Mouse (Mus musculus): ENCODE measurements around the gene Prm1.

The Prm1 gene

DNA sequence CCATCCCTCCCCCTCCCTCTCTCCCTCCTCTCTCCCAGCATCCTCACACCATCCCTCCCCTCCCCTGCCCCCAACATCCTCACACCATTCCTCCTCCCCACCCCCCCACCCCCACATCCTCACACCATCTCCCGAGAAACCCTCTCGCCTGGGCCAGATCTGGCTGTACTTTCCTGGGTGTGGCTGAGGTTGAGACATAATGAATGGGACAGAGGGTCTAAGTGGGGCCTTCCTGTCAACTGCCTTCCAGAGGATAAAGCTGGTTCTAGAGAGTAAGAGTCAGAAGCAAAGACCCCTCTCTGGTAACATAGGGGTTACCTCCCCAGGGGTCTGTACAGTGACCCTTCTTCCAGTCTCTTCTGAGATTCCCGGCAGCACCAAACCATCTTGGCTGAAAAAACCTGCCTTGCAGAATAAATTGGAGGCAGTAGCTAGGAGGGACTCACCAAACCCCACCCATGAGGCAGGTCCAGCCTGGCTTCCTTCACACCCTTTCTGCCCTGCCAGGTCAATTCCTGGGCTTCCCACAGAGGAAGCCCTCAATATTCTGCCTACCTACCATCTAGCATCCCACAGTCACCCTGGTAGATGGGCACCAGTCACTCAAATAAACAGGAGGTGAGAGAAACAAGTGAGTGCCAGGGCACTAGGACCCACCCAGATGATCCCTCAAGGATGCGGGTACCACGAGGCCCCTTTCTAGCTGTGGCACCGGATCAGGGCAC lies 41.9 kb downstream of the Prm1 start:
- in situ Hi-C loops (cut with MboI; ENCODE audit: unreplicated experiment in 2 of 2) = no loop called here

DNA sequence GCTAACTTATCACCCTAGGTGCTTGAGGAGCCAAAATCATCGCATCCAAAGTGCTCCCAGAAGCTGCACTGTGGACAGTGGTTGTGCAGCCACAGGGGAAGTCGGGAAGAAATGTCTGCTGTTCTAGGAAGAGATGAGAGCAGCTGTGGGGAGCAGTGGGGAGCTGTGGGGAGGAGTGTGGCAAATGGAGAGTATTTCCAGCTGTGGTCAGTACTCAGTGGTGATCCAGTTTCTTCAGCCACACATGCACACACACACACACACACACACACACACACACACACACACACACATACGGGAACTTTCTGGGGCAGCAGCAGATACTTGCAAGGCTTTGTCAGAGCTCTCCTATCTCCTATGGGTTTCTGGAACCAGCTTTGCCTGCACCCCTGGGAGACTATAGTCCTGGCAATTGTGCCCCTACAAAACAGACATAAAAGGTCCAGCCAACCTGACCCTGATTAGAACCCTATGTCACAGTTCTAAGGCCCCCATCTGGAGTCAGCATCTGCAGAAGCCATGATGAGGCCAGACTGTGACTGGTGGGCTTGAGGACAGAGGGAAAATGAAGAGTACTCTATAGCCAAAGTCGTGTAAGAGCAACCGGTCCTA lies 43.0 kb downstream of the Prm1 start:
- in situ Hi-C loops (cut with MboI; ENCODE audit: unreplicated experiment in 2 of 2) = no loop called here

DNA sequence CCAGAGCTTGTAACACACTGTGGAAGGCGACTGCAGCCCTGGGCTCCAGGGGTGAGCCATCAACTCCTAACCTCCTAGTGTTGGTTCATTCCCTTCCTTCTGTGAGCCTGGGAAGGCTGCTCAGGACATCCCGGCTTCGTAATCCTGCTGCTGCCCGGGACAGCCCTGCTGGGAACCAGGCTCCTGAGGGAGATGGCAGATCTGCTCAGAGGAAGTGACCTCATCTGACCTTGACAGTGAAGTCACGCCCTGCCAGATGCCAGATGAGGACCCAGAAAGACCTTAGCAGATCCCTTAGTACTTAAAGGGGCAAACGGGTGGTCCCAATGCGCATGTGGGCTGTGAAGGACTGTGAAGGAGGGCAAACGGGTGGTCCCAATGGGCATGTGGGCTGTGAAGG lies 44.5 kb downstream of the Prm1 start:
- in situ Hi-C loops (cut with MboI; ENCODE audit: unreplicated experiment in 2 of 2) = no loop called here

DNA sequence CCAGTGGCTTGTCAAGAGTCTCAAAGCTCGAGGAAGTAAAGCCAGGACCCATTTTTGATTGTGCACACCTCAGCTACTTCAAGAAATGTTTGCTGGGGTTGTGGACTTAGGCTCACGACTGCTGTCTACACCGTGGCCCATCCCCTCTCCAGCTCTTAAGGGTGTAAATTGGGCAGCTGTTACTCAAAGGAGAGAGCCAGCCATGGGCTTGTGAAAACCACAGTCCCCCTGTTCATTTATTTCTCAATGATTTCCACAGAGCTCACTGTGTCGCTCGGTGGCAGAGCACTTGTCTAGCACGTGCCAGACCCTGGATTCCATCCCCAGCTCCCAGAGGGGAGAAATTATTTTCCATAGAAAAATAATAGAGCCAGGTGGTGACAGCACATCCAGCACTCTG lies 49.5 kb downstream of the Prm1 start:
- in situ Hi-C loops (cut with MboI; ENCODE audit: unreplicated experiment in 2 of 2) = no loop called here

DNA sequence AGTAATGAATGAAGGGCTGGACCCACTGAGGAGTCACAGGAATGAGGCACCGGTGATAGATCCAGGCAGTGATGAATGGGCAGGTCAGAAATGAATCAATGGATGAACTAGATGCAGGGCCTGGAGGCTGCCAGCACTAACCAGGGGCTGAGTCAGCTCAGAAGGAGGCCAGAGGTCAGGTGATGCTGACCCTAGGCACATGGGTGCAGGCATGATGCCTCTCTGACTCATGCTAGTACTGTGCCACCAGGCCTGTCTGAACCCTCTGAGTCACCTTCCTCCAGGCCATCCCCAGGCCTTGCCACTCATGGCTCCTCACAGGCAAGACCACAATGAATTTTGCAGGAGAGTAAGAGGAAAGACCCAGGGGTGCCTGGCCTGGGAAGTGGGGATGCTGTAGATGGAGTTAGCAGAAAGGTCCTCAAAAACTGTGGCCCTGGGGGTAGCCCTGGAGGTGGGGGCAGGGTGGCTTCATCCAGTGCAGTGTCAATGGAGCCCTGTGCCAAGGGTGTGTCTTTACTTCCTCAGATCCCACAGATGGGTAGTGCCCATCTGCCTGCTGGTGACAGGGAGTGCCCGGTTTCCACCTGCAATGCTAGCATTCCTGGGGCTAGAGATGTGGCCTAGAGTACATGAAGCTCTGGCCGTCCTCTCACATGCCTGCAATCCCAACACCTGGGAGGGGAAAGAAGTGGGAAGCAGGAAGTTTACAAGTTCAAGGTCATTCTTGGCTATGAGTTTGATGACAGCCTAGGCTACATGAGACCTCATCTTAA lies 50.9 kb downstream of the Prm1 start:
- in situ Hi-C loops (cut with MboI; ENCODE audit: unreplicated experiment in 2 of 2) = no loop called here

DNA sequence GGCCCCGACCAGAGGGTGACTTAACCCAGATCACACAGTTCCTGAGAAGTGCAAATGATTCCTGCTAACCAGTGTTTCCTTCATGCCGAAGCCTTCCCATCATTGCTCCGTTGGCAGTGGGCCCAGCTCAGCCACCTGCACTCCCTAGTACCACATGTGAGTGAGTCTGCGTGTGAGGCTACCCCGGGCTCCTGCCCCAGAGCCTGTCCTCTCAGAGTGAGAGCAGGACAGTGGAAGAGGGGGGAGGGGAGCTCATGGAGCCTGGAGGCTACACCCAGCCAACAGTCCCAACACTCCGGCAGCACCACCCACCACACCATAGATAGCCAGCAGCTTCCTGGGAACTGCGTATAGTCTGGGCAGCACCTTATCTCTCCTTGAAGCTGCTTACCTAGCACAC lies 55.8 kb downstream of the Prm1 start:
- in situ Hi-C loops (cut with MboI; ENCODE audit: unreplicated experiment in 2 of 2) = no loop called here

DNA sequence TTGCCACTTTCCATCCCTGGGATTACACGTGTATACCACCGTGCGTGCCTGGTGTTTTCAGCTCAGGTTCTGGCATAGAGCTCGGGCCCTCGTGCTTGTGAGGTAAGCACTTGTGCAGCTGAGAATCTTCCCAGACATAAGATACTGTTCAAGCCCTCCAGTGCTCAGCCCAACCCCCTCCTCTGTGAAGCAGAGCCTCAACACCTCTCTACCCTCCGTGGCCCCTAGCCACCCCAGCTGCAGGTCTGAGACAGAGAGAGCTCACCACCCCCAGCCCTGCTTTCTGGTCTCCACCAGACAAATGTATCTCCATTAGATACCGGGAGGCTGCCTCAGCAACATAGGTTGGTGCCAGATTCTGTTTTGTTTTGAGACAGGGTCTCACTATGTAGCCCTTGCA lies 56.4 kb downstream of the Prm1 start:
- in situ Hi-C loops (cut with MboI; ENCODE audit: unreplicated experiment in 2 of 2) = no loop called here

Data from v-Abl transformed pro-B cells (cell line).